Mouse (Mus musculus): ENCODE results near the gene Fbn1. TPM values are rescaled to one million over a fixed set of nuclear protein-coding genes. Genes with fewer than 3 reads are reported as not detected.

The Fbn1 gene
- polyA plus RNA-seq, 1 experiment from 2014 or later: 2.1 TPM

DNA sequence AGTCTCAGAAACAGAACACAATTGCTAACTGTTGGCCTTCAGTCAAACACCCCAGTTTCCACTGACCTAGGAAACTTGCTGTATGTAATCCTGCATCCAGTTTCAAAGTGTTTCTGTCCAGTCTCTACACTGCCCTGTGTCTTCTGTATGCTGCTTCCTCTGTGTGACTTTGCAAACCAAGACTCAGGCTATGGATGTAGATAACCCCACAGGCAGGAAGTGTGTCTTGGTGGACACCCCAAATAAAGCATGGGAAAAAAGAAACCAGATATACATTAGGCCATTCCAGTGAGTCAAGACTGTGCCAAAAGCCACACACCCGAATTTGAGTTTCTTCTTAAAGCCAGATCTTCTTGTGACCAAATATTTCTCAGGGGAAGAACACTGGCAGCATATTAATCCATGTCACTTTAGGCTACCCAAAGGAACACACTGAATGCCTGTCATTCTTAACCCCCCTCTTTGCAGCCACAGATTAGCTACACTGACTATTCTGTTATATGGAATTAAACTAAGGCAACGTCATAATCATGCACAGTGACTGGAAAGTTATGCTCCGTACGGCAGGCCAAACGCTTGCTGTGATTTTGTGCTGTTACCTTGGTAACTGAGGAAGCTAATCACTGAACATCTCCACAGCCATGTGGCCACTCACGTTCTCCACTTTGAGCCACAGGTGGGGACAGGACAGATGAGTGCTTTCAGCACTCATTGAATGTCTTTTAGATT lies 55.3 kb downstream of the Fbn1 start:
- WGBS: 39% methylated on average over 6 of the region's 6 CpGs
- no peaks in the 10 kb centered on the region for H3K27me3 ChIP-seq (replicated peaks; ENCODE audit: control insufficient read depth, insufficient read depth, low read length)
- H3K4me3 ChIP-seq (replicated peaks; ENCODE audit: low read length): no peak overlapping the region
- no peak overlapping the region for H3K4me2 ChIP-seq (ENCODE audit: low read length)
- H3K27ac ChIP-seq (ENCODE audit: low read length): no peak overlapping the region
- ATAC-seq: no peak
- H3K36me3 ChIP-seq (ENCODE audit: control insufficient read depth, insufficient read depth): no peaks in the 10 kb centered on the region
- H3K9ac ChIP-seq (replicated peaks; ENCODE audit: low read depth, low read length): no peak overlapping the region
- 0 out of 2 replicates have a peak, but pooled peaks cover 2% of the 10 kb centered on the region for H3K4me1 ChIP-seq (replicated peaks; ENCODE audit: control insufficient read depth, insufficient read depth, low read length)
- H3K9me3 ChIP-seq (ENCODE audit: control insufficient read depth, low read length): no peaks in the 10 kb centered on the region

DNA sequence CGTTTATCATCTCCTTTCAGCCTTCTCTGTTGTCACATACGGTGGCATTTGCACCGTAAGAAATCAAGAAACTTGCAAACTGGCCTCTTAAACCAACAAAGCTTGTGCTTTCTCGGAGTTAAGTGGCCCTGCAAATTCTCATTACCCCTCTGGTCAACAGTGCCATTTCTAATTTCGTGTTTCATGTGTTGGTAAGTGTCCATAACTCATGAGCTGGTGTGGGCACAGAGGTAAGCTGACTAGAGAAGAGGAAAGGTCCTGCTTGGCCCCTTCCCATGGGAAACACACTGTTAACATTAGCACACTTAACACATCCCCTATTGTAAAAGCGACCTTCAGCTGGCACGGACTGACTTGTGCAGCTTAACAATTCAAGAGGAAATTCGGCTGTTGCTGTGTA lies 58.4 kb downstream of the Fbn1 start:
- Histone ChIP-seq H3K4me3 (replicated peaks; ENCODE audit: low read length) (no peak overlapping the region), H3K9me3 (ENCODE audit: control insufficient read depth, low read length) (no peaks in the 10 kb centered on the region), H3K4me1 (replicated peaks; ENCODE audit: control insufficient read depth, insufficient read depth, low read length) (0 out of 2 replicates have a peak, but pooled peaks cover 2% of the 10 kb centered on the region), H3K27me3 (replicated peaks; ENCODE audit: control insufficient read depth, insufficient read depth, low read length) (no peaks in the 10 kb centered on the region), H3K9ac (replicated peaks; ENCODE audit: low read depth, low read length) (no peak overlapping the region), H3K36me3 (ENCODE audit: control insufficient read depth, insufficient read depth) (no peaks in the 10 kb centered on the region), H3K4me2 (ENCODE audit: low read length) (no peak overlapping the region), H3K27ac (ENCODE audit: low read length) (no peak overlapping the region)
- 85% methylated on average over 8 of the region's 8 CpGs for WGBS
- ATAC-seq: no peak

DNA sequence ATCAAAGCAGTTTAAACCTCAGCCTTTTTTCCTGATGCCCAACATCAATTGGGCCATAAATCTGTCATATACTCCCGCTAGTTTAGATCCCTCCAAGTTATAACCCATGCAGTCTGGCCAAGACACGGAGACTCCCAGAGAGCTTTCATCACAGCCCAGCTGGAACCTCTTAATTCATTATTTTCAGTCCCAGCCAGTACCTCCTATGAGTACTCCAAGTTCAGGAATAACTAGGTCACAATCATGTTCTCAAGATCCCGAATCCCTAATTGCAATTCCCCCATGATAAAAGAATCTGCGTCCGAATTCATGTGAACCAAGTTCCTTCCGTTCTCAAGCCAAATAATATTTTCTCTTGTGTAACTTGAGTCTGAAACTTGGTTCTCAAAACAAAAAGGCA lies 58.9 kb downstream of the Fbn1 start:
- ATAC-seq: no peak
- 84% methylated on average over 6 of the region's 6 CpGs for WGBS
- Histone ChIP-seq H3K4me1 (replicated peaks; ENCODE audit: control insufficient read depth, insufficient read depth, low read length) (0 out of 2 replicates have a peak, but pooled peaks cover 2% of the 10 kb centered on the region), H3K4me2 (ENCODE audit: low read length) (no peak overlapping the region), H3K27ac (ENCODE audit: low read length) (no peak overlapping the region), H3K27me3 (replicated peaks; ENCODE audit: control insufficient read depth, insufficient read depth, low read length) (no peaks in the 10 kb centered on the region), H3K4me3 (replicated peaks; ENCODE audit: low read length) (no peak overlapping the region), H3K36me3 (ENCODE audit: control insufficient read depth, insufficient read depth) (no peaks in the 10 kb centered on the region), H3K9me3 (ENCODE audit: control insufficient read depth, low read length) (no peaks in the 10 kb centered on the region), H3K9ac (replicated peaks; ENCODE audit: low read depth, low read length) (no peak overlapping the region)

DNA sequence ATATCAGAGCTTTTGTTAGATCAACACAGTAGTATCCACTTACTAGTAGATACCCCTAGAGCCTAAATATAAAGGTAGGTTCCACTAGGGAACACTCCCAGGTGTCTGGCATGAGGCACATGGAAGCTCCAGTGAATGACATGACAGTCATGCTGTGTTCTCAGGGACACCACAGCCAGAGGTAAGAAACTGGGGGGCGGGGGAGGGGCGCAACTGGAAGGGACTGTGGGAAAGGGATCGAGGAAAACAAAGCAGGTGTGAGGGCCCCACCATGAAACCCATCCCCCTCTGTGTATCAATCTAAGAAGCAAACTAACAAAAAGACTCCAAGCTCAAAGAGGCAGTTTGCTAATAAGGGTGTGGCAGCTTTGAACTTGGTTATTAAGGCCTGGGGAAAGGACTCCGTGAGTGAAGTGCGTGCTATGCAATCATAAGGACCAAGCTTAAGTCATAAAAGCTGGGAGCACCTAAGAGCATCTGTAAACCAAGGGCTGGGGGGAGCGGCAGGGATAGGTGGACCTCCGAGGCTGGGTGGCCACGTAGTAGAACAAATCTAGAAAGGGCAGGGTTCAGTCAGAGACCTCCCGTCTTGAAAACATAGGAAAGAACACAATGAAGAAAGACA lies 60.4 kb downstream of the Fbn1 start:
- WGBS: 80% methylated on average over 9 of the region's 9 CpGs
- no peak for ATAC-seq
- no peak overlapping the region for H3K4me2 ChIP-seq (ENCODE audit: low read length)
- no peaks in the 10 kb centered on the region for H3K36me3 ChIP-seq (ENCODE audit: control insufficient read depth, insufficient read depth)
- H3K4me3 ChIP-seq (replicated peaks; ENCODE audit: low read length): no peak overlapping the region
- H3K4me1 ChIP-seq (replicated peaks; ENCODE audit: control insufficient read depth, insufficient read depth, low read length): no peaks in the 10 kb centered on the region
- H3K9ac ChIP-seq (replicated peaks; ENCODE audit: low read depth, low read length): no peak overlapping the region
- no peak overlapping the region for H3K27ac ChIP-seq (ENCODE audit: low read length)
- H3K27me3 ChIP-seq (replicated peaks; ENCODE audit: control insufficient read depth, insufficient read depth, low read length): no peaks in the 10 kb centered on the region
- no peaks in the 10 kb centered on the region for H3K9me3 ChIP-seq (ENCODE audit: control insufficient read depth, low read length)

DNA sequence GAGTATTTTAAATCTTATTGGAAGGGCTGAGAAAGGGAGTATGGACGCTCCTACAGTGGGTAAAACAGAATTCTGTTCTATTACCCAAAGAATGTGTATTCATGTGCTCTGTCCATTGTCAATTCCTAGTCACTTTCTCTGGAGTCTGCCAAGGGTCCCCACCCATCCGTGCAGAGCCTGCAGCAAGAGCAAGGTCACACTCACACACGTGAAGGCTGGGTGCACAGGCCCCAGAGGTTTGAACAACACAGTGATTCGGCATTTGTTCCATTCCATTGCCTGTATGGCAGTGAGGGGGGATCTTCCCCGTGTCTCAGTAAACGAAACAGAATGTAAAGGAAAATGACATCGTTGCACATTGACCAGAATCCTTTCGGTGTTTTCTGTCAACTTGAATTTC lies 69.4 kb downstream of the Fbn1 start:
- Histone ChIP-seq H3K4me1 (replicated peaks; ENCODE audit: control insufficient read depth, insufficient read depth, low read length) (no peaks in the 10 kb centered on the region), H3K4me3 (replicated peaks; ENCODE audit: low read length) (no peak overlapping the region), H3K27me3 (replicated peaks; ENCODE audit: control insufficient read depth, insufficient read depth, low read length) (no peaks in the 10 kb centered on the region), H3K9ac (replicated peaks; ENCODE audit: low read depth, low read length) (no peak overlapping the region), H3K4me2 (ENCODE audit: low read length) (no peak overlapping the region), H3K27ac (ENCODE audit: low read length) (no peak overlapping the region), H3K9me3 (ENCODE audit: control insufficient read depth, low read length) (no peaks in the 10 kb centered on the region; the same call in 1 of the 2 replicates), H3K36me3 (ENCODE audit: control insufficient read depth, insufficient read depth) (no peaks in the 10 kb centered on the region)
- 59% methylated on average over 8 of the region's 8 CpGs for WGBS
- ATAC-seq: no peak

DNA sequence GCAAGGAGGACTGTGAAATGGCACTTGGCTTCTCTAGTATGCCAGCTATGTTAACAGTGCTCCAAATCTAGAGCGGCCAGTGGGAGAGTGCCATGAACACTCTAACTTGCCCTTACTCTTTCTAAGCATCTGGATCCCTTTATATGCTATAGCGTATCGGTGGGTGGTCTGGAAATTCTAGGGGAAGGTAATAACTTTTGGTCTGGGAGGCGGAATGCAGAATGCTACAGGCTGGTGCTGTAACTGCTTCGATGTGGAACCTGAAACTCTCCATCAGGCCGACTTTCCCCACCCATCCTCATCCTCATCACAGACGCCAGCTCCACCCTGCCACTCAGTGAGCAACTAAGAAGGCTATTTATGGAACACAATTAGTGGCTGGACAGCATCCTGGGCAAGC lies 71.6 kb downstream of the Fbn1 start:
- Histone ChIP-seq H3K9me3 (ENCODE audit: control insufficient read depth, low read length) (no peaks in the 10 kb centered on the region; the same call in 1 of the 2 replicates), H3K9ac (replicated peaks; ENCODE audit: low read depth, low read length) (no peak overlapping the region), H3K36me3 (ENCODE audit: control insufficient read depth, insufficient read depth) (no peaks in the 10 kb centered on the region), H3K27me3 (replicated peaks; ENCODE audit: control insufficient read depth, insufficient read depth, low read length) (no peaks in the 10 kb centered on the region), H3K27ac (ENCODE audit: low read length) (no peak overlapping the region), H3K4me3 (replicated peaks; ENCODE audit: low read length) (no peak overlapping the region), H3K4me1 (replicated peaks; ENCODE audit: control insufficient read depth, insufficient read depth, low read length) (no peaks in the 10 kb centered on the region), H3K4me2 (ENCODE audit: low read length) (no peak overlapping the region)
- 83% methylated on average over 7 of the region's 7 CpGs for WGBS
- no peak for ATAC-seq

DNA sequence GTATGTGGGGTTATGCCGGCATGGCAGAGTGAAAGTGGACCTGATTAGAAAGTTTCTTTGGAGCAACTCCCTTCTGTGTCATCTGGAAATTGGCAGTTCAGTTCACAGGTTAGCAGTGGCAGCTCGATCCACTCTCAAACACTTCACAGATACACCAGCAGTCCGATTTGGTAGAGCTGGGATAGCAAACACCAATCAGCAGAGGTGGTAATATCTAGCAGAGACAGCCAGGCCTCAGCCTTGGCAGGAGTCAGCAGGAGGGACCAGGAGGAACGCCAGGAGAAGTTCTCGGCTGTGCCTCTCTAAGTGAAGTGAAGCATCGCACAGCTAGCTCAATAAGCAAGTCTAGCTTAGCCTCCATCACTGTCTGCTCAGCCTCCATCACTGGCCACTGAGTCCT lies 74.3 kb downstream of the Fbn1 start:
- Histone ChIP-seq H3K4me2 (ENCODE audit: low read length) (no peak overlapping the region), H3K4me3 (replicated peaks; ENCODE audit: low read length) (no peak overlapping the region), H3K4me1 (replicated peaks; ENCODE audit: control insufficient read depth, insufficient read depth, low read length) (no peaks in the 10 kb centered on the region), H3K36me3 (ENCODE audit: control insufficient read depth, insufficient read depth) (no peaks in the 10 kb centered on the region), H3K9me3 (ENCODE audit: control insufficient read depth, low read length) (no peaks in the 10 kb centered on the region; the same call in 1 of the 2 replicates), H3K9ac (replicated peaks; ENCODE audit: low read depth, low read length) (no peak overlapping the region), H3K27ac (ENCODE audit: low read length) (no peak overlapping the region), H3K27me3 (replicated peaks; ENCODE audit: control insufficient read depth, insufficient read depth, low read length) (no peaks in the 10 kb centered on the region)
- WGBS: 91% methylated on average over 6 of the region's 6 CpGs
- ATAC-seq: no peak

DNA sequence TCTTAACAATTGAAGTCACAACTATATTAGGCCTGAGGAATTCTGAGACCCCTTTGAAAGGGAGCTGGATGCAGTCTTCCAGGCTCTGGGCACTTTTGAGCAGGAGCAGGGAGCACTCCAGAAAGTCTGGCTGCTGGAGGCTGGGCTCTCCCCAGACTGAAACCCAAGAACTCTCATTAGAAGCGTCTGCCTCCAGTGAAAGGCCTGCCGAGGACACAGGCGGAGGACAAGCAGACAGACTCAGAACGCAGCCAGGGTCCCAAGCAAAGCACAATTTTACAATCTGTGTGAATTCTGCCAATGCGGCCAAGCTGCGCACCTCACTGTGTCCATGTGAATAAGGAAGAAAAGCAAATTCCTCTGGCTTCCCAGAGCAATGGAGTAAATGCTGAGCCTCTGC lies 76.3 kb downstream of the Fbn1 start:
- 65% methylated on average over 6 of the region's 6 CpGs for WGBS

DNA sequence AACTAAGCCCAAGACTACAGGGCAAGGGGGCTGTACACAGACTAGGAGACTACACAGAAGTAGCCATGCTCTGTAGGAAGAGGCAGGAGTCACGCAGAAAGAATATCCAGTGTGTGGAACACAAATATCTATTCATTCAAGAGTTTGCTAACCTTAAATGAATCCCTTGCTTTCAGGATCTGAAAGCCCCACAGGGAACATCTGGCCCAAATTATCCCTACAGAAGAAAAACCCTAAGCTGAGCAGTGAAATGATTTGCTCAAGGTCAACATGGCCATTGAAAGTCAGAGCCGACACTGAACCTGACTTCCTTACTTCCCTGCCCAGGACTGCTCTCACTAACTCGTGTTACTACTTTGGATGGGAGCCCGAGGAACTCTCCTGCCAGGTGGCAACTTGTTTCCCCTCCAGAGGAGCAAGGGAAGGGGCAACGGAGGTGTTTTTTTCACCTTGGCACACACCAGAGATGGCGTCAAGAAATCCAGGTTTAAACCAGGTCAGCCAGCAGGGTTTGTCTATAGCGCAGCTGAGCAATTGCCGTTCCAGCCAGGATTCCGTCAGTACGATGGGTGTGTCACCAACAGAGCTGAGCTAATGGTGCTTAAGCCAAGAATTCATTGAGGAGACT lies 78.9 kb downstream of the Fbn1 start:
- no peaks in the 10 kb centered on the region; the same call in 1 of the 2 replicates for H3K9me3 ChIP-seq (ENCODE audit: control insufficient read depth, low read length)
- WGBS: 83% methylated on average over 10 of the region's 10 CpGs
- H3K36me3 ChIP-seq (ENCODE audit: control insufficient read depth, insufficient read depth): no peaks in the 10 kb centered on the region
- ATAC-seq: no peak
- H3K4me2 ChIP-seq (ENCODE audit: low read length): no peak overlapping the region
- H3K9ac ChIP-seq (replicated peaks; ENCODE audit: low read depth, low read length): no peak overlapping the region
- H3K4me1 ChIP-seq (replicated peaks; ENCODE audit: control insufficient read depth, insufficient read depth, low read length): no peaks in the 10 kb centered on the region
- H3K27me3 ChIP-seq (replicated peaks; ENCODE audit: control insufficient read depth, insufficient read depth, low read length): no peaks in the 10 kb centered on the region
- no peak overlapping the region for H3K4me3 ChIP-seq (replicated peaks; ENCODE audit: low read length)
- H3K27ac ChIP-seq (ENCODE audit: low read length): no peak overlapping the region

More for the DNA sequence above, 76.3 kb downstream of the Fbn1 start:
- Histone ChIP-seq H3K9ac (replicated peaks; ENCODE audit: low read depth, low read length) (no peak overlapping the region), H3K27me3 (replicated peaks; ENCODE audit: control insufficient read depth, insufficient read depth, low read length) (no peaks in the 10 kb centered on the region), H3K36me3 (ENCODE audit: control insufficient read depth, insufficient read depth) (no peaks in the 10 kb centered on the region), H3K27ac (ENCODE audit: low read length) (no peak overlapping the region), H3K4me1 (replicated peaks; ENCODE audit: control insufficient read depth, insufficient read depth, low read length) (no peaks in the 10 kb centered on the region), H3K4me2 (ENCODE audit: low read length) (no peak overlapping the region), H3K9me3 (ENCODE audit: control insufficient read depth, low read length) (no peaks in the 10 kb centered on the region; the same call in 1 of the 2 replicates), H3K4me3 (replicated peaks; ENCODE audit: low read length) (no peak overlapping the region)
- ATAC-seq: no peak

All from forebrain, embryonic 16.5 days (tissue).